Mouse (Mus musculus) embryonic facial prominence, embryonic 15.5 days (tissue): ENCODE measurements around the gene Sec14l5. TPM values are rescaled to one million over a fixed set of nuclear protein-coding genes. Genes with fewer than 3 reads are reported as not detected.

Experiments
- ATAC-seq: fragments of 200-750 bp; cut with Nextera tagmentation; 2 replicates; pipeline ENCODE4 v1.8.0; 2017; ENCODE audit warnings: low read depth, moderate TSS enrichment; ENCODE audit not compliant: insufficient number of reproducible peaks, low FRiP score, low TSS enrichment
- H3K27ac ChIP-seq: fragments of 300-500 bp; sonication (generic); replicated peaks from 2 replicates; pipeline ENCODE4 v1.5.1; 2015; ENCODE audit warnings: mild to moderate bottlenecking, inconsistent platforms
- H3K27me3 ChIP-seq: fragments of 300-500 bp; sonication (generic); 2 replicates; pipeline ENCODE4 v1.6.1; 2015; ENCODE audit warnings: inconsistent platforms
- H3K36me3 ChIP-seq: fragments of 300-500 bp; sonication (generic); 2 replicates; pipeline ENCODE4 v1.6.1; 2015; ENCODE audit warnings: mild to moderate bottlenecking, inconsistent platforms
- H3K4me1 ChIP-seq: fragments of 300-500 bp; sonication (generic); 2 replicates; pipeline ENCODE4 v1.6.1; 2015; ENCODE audit warnings: inconsistent platforms
- H3K4me2 ChIP-seq: fragments of 300-500 bp; sonication (generic); replicated peaks from 2 replicates; pipeline ENCODE4 v1.6.1; 2015; ENCODE audit warnings: mild to moderate bottlenecking, inconsistent platforms
- H3K4me3 ChIP-seq: fragments of 300-500 bp; sonication (generic); replicated peaks from 2 replicates; pipeline ENCODE4 v1.5.1; 2015; ENCODE audit warnings: mild to moderate bottlenecking, inconsistent platforms
- H3K9ac ChIP-seq: fragments of 300-500 bp; sonication (generic); 2 replicates; pipeline ENCODE4 v1.6.1; 2015; ENCODE audit warnings: inconsistent platforms
- H3K9me3 ChIP-seq: fragments of 300-500 bp; sonication (generic); replicated peaks from 2 replicates; pipeline ENCODE4 v1.6.1; 2016; ENCODE audit warnings: inconsistent platforms
- WGBS: fragments of 180-500 bp; shearing (Covaris S2); methylation state at CpG from one replicate; pipeline ENCODE4 v1.1.7; 2015; 5-methylcytosine and 5-hydroxymethylcytosine counted together
- polyA plus RNA-seq: library from polyadenylated mRNA; unstranded; fragments of >200 nt; fragmentation: Nextera tagmentation; extraction: Ambion mirVana; gene quantifications from 2 replicates; pipeline ENCODE4 v1.2.1, GENCODE M21; 2015

Sec14l5 gene
- polyA plus RNA-seq, 1 experiment from 2014 or later = 0.35 TPM

GRCm38 (mm10) chr16:5153299-5154026 is 6.6 kb downstream of the Sec14l5 start:
- Histone ChIP-seq H3K27me3 (peaks cover 11% of the 10 kb centered on the region; the same call in 1 of the 2 replicates), H3K4me2 (no peak overlapping the region), H3K27ac (no peak overlapping the region), H3K4me3 (no peak overlapping the region), H3K4me1 (no peaks in the 10 kb centered on the region), H3K36me3 (no peaks in the 10 kb centered on the region), H3K9me3 (no peaks in the 10 kb centered on the region), H3K9ac (no peak overlapping the region)
- 25% methylated on average over 6 of the region's 6 CpGs for WGBS
- ATAC-seq = no peak

GRCm38 (mm10) chr16:5155014-5155413 is 8.1 kb downstream of the Sec14l5 start:
- H3K36me3 ChIP-seq = no peaks in the 10 kb centered on the region
- H3K27ac ChIP-seq = no peak overlapping the region
- H3K27me3 ChIP-seq = no peaks in the 10 kb centered on the region; the same call in 1 of the 2 replicates
- no peak overlapping the region for H3K4me3 ChIP-seq
- no peaks in the 10 kb centered on the region for H3K9me3 ChIP-seq
- no peak overlapping the region for H3K9ac ChIP-seq
- H3K4me1 ChIP-seq = no peaks in the 10 kb centered on the region
- no peak overlapping the region for H3K4me2 ChIP-seq
- no peak for ATAC-seq
- WGBS = 60% methylated on average over 3 of the region's 3 CpGs

- 42% methylated on average over 2 of the region's 2 CpGs for WGBS
- Histone ChIP-seq H3K4me2 (no peak overlapping the region), H3K4me1 (no peaks in the 10 kb centered on the region), H3K27me3 (no peaks in the 10 kb centered on the region), H3K4me3 (no peak overlapping the region), H3K9me3 (no peaks in the 10 kb centered on the region), H3K9ac (no peak overlapping the region), H3K27ac (no peak overlapping the region), H3K36me3 (no peaks in the 10 kb centered on the region)
- 0 out of 2 replicates have a peak, but pooled peaks have one; percentile 8 for ATAC-seq
These were observed 9.6 kb downstream of the Sec14l5 start for GRCm38 (mm10) chr16:5156495-5156894.

- no peak overlapping the region for H3K4me2 ChIP-seq
- WGBS = 78% methylated on average over 3 of the region's 3 CpGs
- no peak for ATAC-seq
These were observed 10.2 kb downstream of the Sec14l5 start for GRCm38 (mm10) chr16:5157113-5157512.

GRCm38 (mm10) chr16:5159248-5159647 is 12.3 kb downstream of the Sec14l5 start:
- H3K4me1 ChIP-seq = no peaks in the 10 kb centered on the region
- no peak for ATAC-seq
- no peak overlapping the region for H3K4me2 ChIP-seq
- H3K27ac ChIP-seq = no peak overlapping the region
- 78% methylated on average over 8 of the region's 8 CpGs for WGBS
- H3K9me3 ChIP-seq = no peaks in the 10 kb centered on the region
- no peaks in the 10 kb centered on the region for H3K27me3 ChIP-seq
- H3K36me3 ChIP-seq = no peaks in the 10 kb centered on the region
- no peak overlapping the region for H3K4me3 ChIP-seq
- no peak overlapping the region for H3K9ac ChIP-seq

More at GRCm38 (mm10) chr16:5157113-5157512, 10.2 kb downstream of the Sec14l5 start:
- Histone ChIP-seq H3K9me3 (no peaks in the 10 kb centered on the region), H3K4me1 (no peaks in the 10 kb centered on the region), H3K27ac (no peak overlapping the region), H3K36me3 (no peaks in the 10 kb centered on the region), H3K4me3 (no peak overlapping the region), H3K27me3 (no peaks in the 10 kb centered on the region), H3K9ac (no peak overlapping the region)

- ATAC-seq = no peak
- H3K36me3 ChIP-seq = no peaks in the 10 kb centered on the region
These were observed 17.4 kb downstream of the Sec14l5 start for GRCm38 (mm10) chr16:5164327-5164726.

GRCm38 (mm10) chr16:5168038-5168437 is 21.1 kb downstream of the Sec14l5 start:
- no peak overlapping the region for H3K4me2 ChIP-seq
- no peaks in the 10 kb centered on the region for H3K36me3 ChIP-seq
- H3K27me3 ChIP-seq = no peaks in the 10 kb centered on the region
- H3K4me1 ChIP-seq = no peaks in the 10 kb centered on the region
- 77% methylated on average over 2 of the region's 2 CpGs for WGBS
- H3K9me3 ChIP-seq = no peaks in the 10 kb centered on the region
- no peak overlapping the region for H3K4me3 ChIP-seq
- H3K9ac ChIP-seq = no peak overlapping the region
- no peak overlapping the region for H3K27ac ChIP-seq
- ATAC-seq = no peak

More at GRCm38 (mm10) chr16:5164327-5164726, 17.4 kb downstream of the Sec14l5 start:
- no peak overlapping the region for H3K4me3 ChIP-seq
- 74% methylated on average over 6 of the region's 6 CpGs for WGBS
- H3K27me3 ChIP-seq = no peaks in the 10 kb centered on the region
- no peaks in the 10 kb centered on the region for H3K4me1 ChIP-seq
- no peaks in the 10 kb centered on the region for H3K9me3 ChIP-seq
- H3K4me2 ChIP-seq = no peak overlapping the region
- no peak overlapping the region for H3K9ac ChIP-seq
- no peak overlapping the region for H3K27ac ChIP-seq

- H3K4me3 ChIP-seq = no peak overlapping the region
- H3K27ac ChIP-seq = no peak overlapping the region
- 67% methylated on average over 5 of the region's 5 CpGs for WGBS
- ATAC-seq = no peak
- H3K4me2 ChIP-seq = no peak overlapping the region
- no peaks in the 10 kb centered on the region for H3K36me3 ChIP-seq
- H3K9me3 ChIP-seq = no peaks in the 10 kb centered on the region
- H3K27me3 ChIP-seq = no peaks in the 10 kb centered on the region
- no peaks in the 10 kb centered on the region for H3K4me1 ChIP-seq
- H3K9ac ChIP-seq = no peak overlapping the region
These were observed 21.9 kb downstream of the Sec14l5 start for GRCm38 (mm10) chr16:5168829-5169228.

GRCm38 (mm10) chr16:5172636-5173035 is 25.7 kb downstream of the Sec14l5 start:
- Histone ChIP-seq H3K9me3 (no peaks in the 10 kb centered on the region), H3K4me3 (no peak overlapping the region), H3K36me3 (no peaks in the 10 kb centered on the region), H3K9ac (no peak overlapping the region), H3K4me1 (no peaks in the 10 kb centered on the region), H3K27me3 (no peaks in the 10 kb centered on the region), H3K4me2 (no peak overlapping the region), H3K27ac (no peak overlapping the region)
- 85% methylated on average over 6 of the region's 6 CpGs for WGBS
- no peak for ATAC-seq

GRCm38 (mm10) chr16:5183310-5183975 is 36.5 kb downstream of the Sec14l5 start:
- Histone ChIP-seq H3K9me3 (no peaks in the 10 kb centered on the region), H3K27me3 (no peaks in the 10 kb centered on the region; the same call in 1 of the 2 replicates), H3K27ac (no peak overlapping the region), H3K4me1 (no peaks in the 10 kb centered on the region), H3K36me3 (no peaks in the 10 kb centered on the region), H3K4me3 (no peak overlapping the region), H3K9ac (no peak overlapping the region), H3K4me2 (no peak overlapping the region)
- WGBS = 81% methylated on average over 18 of the region's 18 CpGs
- peak; percentile 27; the same call in 1 of the 2 replicates for ATAC-seq

- 59% methylated on average over 8 of the region's 8 CpGs for WGBS
- no peak overlapping the region for H3K4me2 ChIP-seq
- H3K36me3 ChIP-seq = no peaks in the 10 kb centered on the region
- H3K9me3 ChIP-seq = no peaks in the 10 kb centered on the region
- no peak overlapping the region for H3K9ac ChIP-seq
- no peak overlapping the region for H3K27ac ChIP-seq
- ATAC-seq = no peak
- H3K4me1 ChIP-seq = no peaks in the 10 kb centered on the region
- no peak overlapping the region for H3K4me3 ChIP-seq
- H3K27me3 ChIP-seq = no peaks in the 10 kb centered on the region; the same call in 1 of the 2 replicates
These were observed 37.2 kb downstream of the Sec14l5 start for GRCm38 (mm10) chr16:5184101-5184500.
